Mouse (Mus musculus) layer of hippocampus, postnatal 14 days (tissue): ENCODE results near the gene Ccdc138. TPM values are rescaled to one million over a fixed set of nuclear protein-coding genes. Genes with fewer than 3 reads are reported as not detected.

ENCODE experiments used
- total RNA-seq, 2 experiments: library from RNA; stranded (reverse); gene quantifications; 2 replicates each; pipeline ENCODE4 v1.2.3; 2021

Ccdc138 gene
- total RNA-seq, 2 experiments from 2014 or later = 5.1 to 5.2 TPM

Other genes with a start within 250 kb of the Ccdc138 start
- 10 to 100 TPM; 72.8 to 87.6 TPM for gene Gcc2, start 242.5 kb upstream of the Ccdc138 start, total RNA-seq
- 10 to 100 TPM; 30.2 to 32.9 TPM for gene Lims1, start 174.5 kb upstream of the Ccdc138 start, total RNA-seq
- gene Ranbp2, start 51.0 kb upstream of the Ccdc138 start, total RNA-seq = 10 to 100 TPM; 66.5 to 70.8 TPM
- under 1 TPM; 0.23 to 0.26 TPM for gene Edar, start 177.7 kb downstream of the Ccdc138 start, total RNA-seq
- not detected for gene Gm17542, start 220.3 kb downstream of the Ccdc138 start, total RNA-seq